8 mouse cellular contexts compared by ENCODE assay signal in genomic region chr10:107389505-107389904, GRCm38 (mm10).
A peak's percentile ranks its signal among the peaks of the same experiment; 100 is the strongest.
DNase-seq lines count a peak whose midpoint lies in the region; ATAC-seq lines count a peak whose summit lies in the region.

No protein-coding gene starts in this region.

- no peaks in the 10 kb centered on the region for H3K4me1 ChIP-seq in lung, embryonic 16.5 days (replicated peaks; ENCODE audit: control insufficient read depth, insufficient read depth, low read length)

- H3K9ac ChIP-seq in lung, embryonic 16.5 days (ENCODE audit: low read length) = no peak overlapping the region

- H3K27ac ChIP-seq in lung, embryonic 16.5 days (ENCODE audit: low read length) = no peak overlapping the region

- intact Hi-C loops in heart, postnatal 14 days (cut with DNase I) = loop anchor here (5.0 kb wide), 1 partner anchor 117 kb away; the partner anchor contains the start of gene Lin7a

- no peaks in the 10 kb centered on the region for H3K36me3 ChIP-seq in lung, embryonic 16.5 days (ENCODE audit: control insufficient read depth, insufficient read depth, low read length)

- peak; percentile 24 for DNase-seq in urinary bladder, postnatal 25 days (ENCODE audit: low spot score)
- no peak for DNase-seq in urinary bladder, adult 2 months (ENCODE audit: low spot score)
- peak; percentile 16 for DNase-seq in embryo, embryonic 9.5 days (ENCODE audit: extremely low spot score)
- DNase-seq in heart, postnatal 14 days = peak; percentile 29 to 46
- DNase-seq in large intestine, adult 2 months (ENCODE audit: low read depth, low spot score) = peak; percentile 13
- peak; percentile 39 for DNase-seq in right cerebral cortex, postnatal 4 days
- no peak for DNase-seq in thymus, postnatal 10 days (ENCODE audit: low spot score in 2 of 2)

- no peaks in the 10 kb centered on the region for H3K9me3 ChIP-seq in lung, embryonic 16.5 days (ENCODE audit: control insufficient read depth, low read length)

- 34% methylated on average over 4 of the region's 4 CpGs for WGBS in large intestine, adult 2 months
- 37% methylated on average over 4 of the region's 4 CpGs for WGBS in lung, embryonic 16.5 days

- H3K4me3 ChIP-seq in lung, embryonic 16.5 days (ENCODE audit: low read length) = no peak overlapping the region

- no peak overlapping the region for H3K4me2 ChIP-seq in lung, embryonic 16.5 days (ENCODE audit: low read depth, low read length)

- no peaks in the 10 kb centered on the region for H3K27me3 ChIP-seq in lung, embryonic 16.5 days (ENCODE audit: control insufficient read depth, insufficient read depth, low read depth, low read length)

- ATAC-seq in lung, embryonic 16.5 days (ENCODE audit: low read depth) = peak; percentile 67

Comparison
In these comparisons a context has a peak if more than half of its experiments do, and no peak if none do; other contexts are left out.
1. DNase-seq: peak in urinary bladder, postnatal 25 days (single experiment), embryo, embryonic 9.5 days (single experiment), heart, postnatal 14 days (2 of 2), large intestine, adult 2 months (single experiment) and right cerebral cortex, postnatal 4 days (single experiment); none in urinary bladder, adult 2 months (single experiment) and thymus, postnatal 10 days (0 of 2).